Mouse (Mus musculus): ENCODE measurements around the gene Gnmt. TPM values are rescaled to one million over a fixed set of nuclear protein-coding genes. Genes with fewer than 3 reads are reported as not detected.

The Gnmt gene
- polyA plus RNA-seq, 1 experiment: 54.3 TPM

GRCm38 (mm10) chr17:46713849-46714248, 15.1 kb downstream of the Gnmt start:
- 80% methylated on average over 9 of the region's 9 CpGs for WGBS
- no peak overlapping the region for H3K4me3 ChIP-seq (ENCODE audit: insufficient read depth, low read depth, low read length)
- TF ChIP-seq CTCF (conservative IDR thresholded peaks at IDR 0.05; ENCODE audit: insufficient read depth, insufficient read length, low read depth, low read length) (no peak), POLR2A (IDR thresholded peaks at IDR 0.05; ENCODE audit: low read depth, low read length) (no peak)
- no peak for DNase-seq
- H3K4me1 ChIP-seq (ENCODE audit: control insufficient read depth, insufficient read depth, low read length): peaks cover 5% of the 10 kb centered on the region; the same call in 1 of the 2 replicates
- no peaks in the 10 kb centered on the region for H3K36me3 ChIP-seq (ENCODE audit: control insufficient read depth, insufficient read depth, low read length)
- H3K27ac ChIP-seq (ENCODE audit: insufficient read depth, low read depth, low read length): no peak overlapping the region
- no peaks in the 10 kb centered on the region for H3K27me3 ChIP-seq (replicated peaks; ENCODE audit: control insufficient read depth, insufficient read depth, low read length)

- Histone ChIP-seq H3K4me3 (ENCODE audit: insufficient read depth, low read depth, low read length) (peak overlapping the region; percentile 82; the same call in 1 of the 2 replicates), H3K4me1 (ENCODE audit: control insufficient read depth, insufficient read depth, low read length) (peaks cover 5% of the 10 kb centered on the region; the same call in 1 of the 2 replicates), H3K36me3 (ENCODE audit: control insufficient read depth, insufficient read depth, low read length) (no peaks in the 10 kb centered on the region), H3K27ac (ENCODE audit: insufficient read depth, low read depth, low read length) (no peak overlapping the region), H3K27me3 (replicated peaks; ENCODE audit: control insufficient read depth, insufficient read depth, low read length) (no peaks in the 10 kb centered on the region)
- no peak for DNase-seq
- 46% methylated on average over 7 of the region's 7 CpGs for WGBS
- TF ChIP-seq POLR2A (IDR thresholded peaks at IDR 0.05; ENCODE audit: low read depth, low read length): no peak
- no peak for TF ChIP-seq CTCF (conservative IDR thresholded peaks at IDR 0.05; ENCODE audit: insufficient read depth, insufficient read length, low read depth, low read length)
These were observed 16.5 kb downstream of the Gnmt start for GRCm38 (mm10) chr17:46712442-46712841.

- peak overlapping the region; percentile 82 for H3K4me3 ChIP-seq (ENCODE audit: insufficient read depth, low read depth, low read length)
- peak; percentile 67 for DNase-seq
- peak overlapping the region; percentile 17; the same call in 1 of the 2 replicates for H3K27ac ChIP-seq (ENCODE audit: insufficient read depth, low read depth, low read length)
- under 1% methylated on average over 76 of the region's 76 CpGs for WGBS
- H3K4me1 ChIP-seq (ENCODE audit: control insufficient read depth, insufficient read depth, low read length): peaks cover 5% of the 10 kb centered on the region; the same call in 1 of the 2 replicates
- H3K36me3 ChIP-seq (ENCODE audit: control insufficient read depth, insufficient read depth, low read length): no peaks in the 10 kb centered on the region
- TF ChIP-seq CTCF (conservative IDR thresholded peaks at IDR 0.05; ENCODE audit: insufficient read depth, insufficient read length, low read depth, low read length): no peak
- no peaks in the 10 kb centered on the region for H3K27me3 ChIP-seq (replicated peaks; ENCODE audit: control insufficient read depth, insufficient read depth, low read length)
These were observed 17.2 kb downstream of the Gnmt start for GRCm38 (mm10) chr17:46711612-46712271.

GRCm38 (mm10) chr17:46710959-46711597, 17.9 kb downstream of the Gnmt start, which contains the start of gene Pex6:
Gene Pex6 (plus strand): TSS chr17:46711463.
- Histone ChIP-seq H3K27me3 (replicated peaks; ENCODE audit: control insufficient read depth, insufficient read depth, low read length) (no peaks in the 10 kb centered on the region), H3K4me1 (ENCODE audit: control insufficient read depth, insufficient read depth, low read length) (peaks cover 5% of the 10 kb centered on the region; the same call in 1 of the 2 replicates), H3K27ac (ENCODE audit: insufficient read depth, low read depth, low read length) (peak within 1 kb of the TSS; percentile 34), H3K4me3 (ENCODE audit: insufficient read depth, low read depth, low read length) (peak within 1 kb of the TSS; percentile 82), H3K36me3 (ENCODE audit: control insufficient read depth, insufficient read depth, low read length) (no peaks in the 10 kb centered on the region)
- peak; percentile 96 for DNase-seq
- TF ChIP-seq POLR2A (IDR thresholded peaks at IDR 0.05; ENCODE audit: low read depth, low read length) (peak; percentile 66), CTCF (conservative IDR thresholded peaks at IDR 0.05; ENCODE audit: insufficient read depth, insufficient read length, low read depth, low read length) (no peak)
- WGBS: 6% methylated on average over 36 of the region's 36 CpGs

- Histone ChIP-seq H3K27me3 (replicated peaks; ENCODE audit: control insufficient read depth, insufficient read depth, low read length) (no peaks in the 10 kb centered on the region), H3K27ac (ENCODE audit: insufficient read depth, low read depth, low read length) (no peak overlapping the region), H3K4me3 (ENCODE audit: insufficient read depth, low read depth, low read length) (no peak overlapping the region), H3K36me3 (ENCODE audit: control insufficient read depth, insufficient read depth, low read length) (no peaks in the 10 kb centered on the region), H3K4me1 (ENCODE audit: control insufficient read depth, insufficient read depth, low read length) (peaks cover 3% of the 10 kb centered on the region; the same call in 1 of the 2 replicates)
- TF ChIP-seq POLR2A (IDR thresholded peaks at IDR 0.05; ENCODE audit: low read depth, low read length) (no peak), CTCF (conservative IDR thresholded peaks at IDR 0.05; ENCODE audit: insufficient read depth, insufficient read length, low read depth, low read length) (no peak)
- no peak for DNase-seq
- 94% methylated on average over 14 of the region's 14 CpGs for WGBS
These were observed 22.4 kb downstream of the Gnmt start for GRCm38 (mm10) chr17:46706375-46707089.

GRCm38 (mm10) chr17:46704887-46705835, 23.8 kb downstream of the Gnmt start, which contains the start of gene Ppp2r5d:
Gene Ppp2r5d (minus strand): TSS chr17:46705111.
- peaks cover 3% of the 10 kb centered on the region; the same call in 1 of the 2 replicates for H3K4me1 ChIP-seq (ENCODE audit: control insufficient read depth, insufficient read depth, low read length)
- peak; percentile 99 for DNase-seq
- no peaks in the 10 kb centered on the region for H3K36me3 ChIP-seq (ENCODE audit: control insufficient read depth, insufficient read depth, low read length)
- H3K27ac ChIP-seq (ENCODE audit: insufficient read depth, low read depth, low read length): peak within 1 kb of the TSS; percentile 78
- TF ChIP-seq CTCF (conservative IDR thresholded peaks at IDR 0.05; ENCODE audit: insufficient read depth, insufficient read length, low read depth, low read length) (no peak), POLR2A (IDR thresholded peaks at IDR 0.05; ENCODE audit: low read depth, low read length) (peak; percentile 39)
- peak within 1 kb of the TSS; percentile 76 for H3K4me3 ChIP-seq (ENCODE audit: insufficient read depth, low read depth, low read length)
- H3K27me3 ChIP-seq (replicated peaks; ENCODE audit: control insufficient read depth, insufficient read depth, low read length): no peaks in the 10 kb centered on the region
- WGBS: under 1% methylated on average over 48 of the region's 48 CpGs
